Mouse (Mus musculus) midbrain, embryonic 10.5 days (tissue): ENCODE results near the gene Ctdsp1. TPM values are rescaled to one million over a fixed set of nuclear protein-coding genes. Genes with fewer than 3 reads are reported as not detected.

ENCODE experiments used
- DNase-seq: peaks from one replicate; pipeline ENCODE4 v3.0.0-alpha.2; 2017; ENCODE audit warnings: low spot score
- H3K27ac ChIP-seq: fragments of 300-500 bp; sonication (generic); replicated peaks from 2 replicates; pipeline ENCODE4 v1.5.1; 2016; ENCODE audit warnings: mild to moderate bottlenecking
- H3K27me3 ChIP-seq: fragments of 300-500 bp; sonication (generic); 2 replicates; pipeline ENCODE4 v1.6.1; 2016; ENCODE audit warnings: low read depth, mild to moderate bottlenecking; ENCODE audit not compliant: poor library complexity, severe bottlenecking
- H3K36me3 ChIP-seq: fragments of 300-500 bp; sonication (generic); 2 replicates; pipeline ENCODE4 v1.6.1; 2016; ENCODE audit warnings: mild to moderate bottlenecking, moderate library complexity
- H3K4me1 ChIP-seq: fragments of 300-500 bp; sonication (generic); 2 replicates; pipeline ENCODE4 v1.6.1; 2016
- H3K4me3 ChIP-seq: fragments of 300-500 bp; sonication (generic); 2 replicates; pipeline ENCODE4 v1.5.1; 2016; ENCODE audit warnings: mild to moderate bottlenecking, moderate library complexity
- H3K9me3 ChIP-seq: fragments of 300-500 bp; sonication (generic); replicated peaks from 2 replicates; pipeline ENCODE4 v1.6.1; 2016; ENCODE audit warnings: mild to moderate bottlenecking
- WGBS: fragments of 180-500 bp; shearing (Covaris S2); methylation state at CpG from one replicate; pipeline ENCODE4 v1.1.7; 2016; 5-methylcytosine and 5-hydroxymethylcytosine counted together
- microRNA counts: library from miRNA; unstranded; fragments of <30 nt; microRNA quantifications from one replicate; lab custom pipeline; 2017
- microRNA-seq: library from miRNA; unstranded; fragments of <30 nt; microRNA quantifications from one replicate; pipeline ENCODE4, GENCODE M21; 2017
- polyA plus RNA-seq: library from polyadenylated mRNA; unstranded; fragments of >200 nt; fragmentation: Nextera tagmentation; extraction: Ambion mirVana; gene quantifications from 2 replicates; pipeline ENCODE4 v1.2.1, GENCODE M21; 2016

Gene Ctdsp1
- polyA plus RNA-seq, 1 experiment from 2014 or later: 34.4 TPM

- Histone ChIP-seq H3K9me3 (no peaks in the 10 kb centered on the region), H3K27ac (no peak overlapping the region), H3K36me3 (peaks cover 98% of the 10 kb centered on the region), H3K27me3 (no peaks in the 10 kb centered on the region), H3K4me1 (no peaks in the 10 kb centered on the region), H3K4me3 (no peak overlapping the region)
- no peak for DNase-seq
- WGBS: 92% methylated on average over 19 of the region's 19 CpGs
These were observed 48.0 kb downstream of the Ctdsp1 start for GRCm38 (mm10) chr1:74439166-74439876.

- Histone ChIP-seq H3K27ac (no peak overlapping the region), H3K9me3 (no peaks in the 10 kb centered on the region), H3K4me3 (no peak overlapping the region), H3K27me3 (no peaks in the 10 kb centered on the region), H3K36me3 (peaks cover 95% of the 10 kb centered on the region), H3K4me1 (no peaks in the 10 kb centered on the region)
- 91% methylated on average over 2 of the region's 2 CpGs for WGBS
- no peak for DNase-seq
These were observed 53.2 kb downstream of the Ctdsp1 start for GRCm38 (mm10) chr1:74444538-74444937.

MicroRNA genes within 50 kb of the gene (microRNA counts, 519-probe panel; counts per million panel counts)
- 2,076 counts per million, percentile 4 among the panel's probes with 10 or more counts for microRNA mmu-miR-26b (lab: Ali Mortazavi, UCI)

Small RNA genes within 50 kb of the gene (microRNA-seq; reads per million reads assigned to microRNA genes)
- 31,304 reads per million, percentile 99 among the genes with 10 or more reads in this experiment for gene Mir26b

Other genes starting within 250 kb of the Ctdsp1 start
- gene Cxcr2, start 237.5 kb upstream of the Ctdsp1 start, polyA plus RNA-seq: 0.07 TPM in 1 of 2 replicates, not detected in the other
- not detected in 2 replicates for gene Cxcr1, start 196.9 kb upstream of the Ctdsp1 start, polyA plus RNA-seq
- gene Arpc2, start 155.4 kb upstream of the Ctdsp1 start, polyA plus RNA-seq: 353 and 368 TPM in 2 replicates
- gene Gpbar1, start 113.0 kb upstream of the Ctdsp1 start, polyA plus RNA-seq: 0.25 TPM in 2 replicates
- gene Aamp, start 106.8 kb upstream of the Ctdsp1 start, polyA plus RNA-seq: 241 and 246 TPM in 2 replicates
- gene Pnkd, start 106.6 kb upstream of the Ctdsp1 start, polyA plus RNA-seq: 99.5 and 107 TPM in 2 replicates
- gene Tmbim1, start 85.9 kb upstream of the Ctdsp1 start, polyA plus RNA-seq: 8.6 TPM in 2 replicates
- gene Catip, start 29.4 kb upstream of the Ctdsp1 start, polyA plus RNA-seq: 0.12 and 0.22 TPM in 2 replicates
- gene Slc11a1, start 16.3 kb upstream of the Ctdsp1 start, polyA plus RNA-seq: 1.4 and 2.2 TPM in 2 replicates
- gene Vil1, start 17.9 kb downstream of the Ctdsp1 start, polyA plus RNA-seq: 0.15 and 0.25 TPM in 2 replicates
- gene Cnot9, start 114.5 kb downstream of the Ctdsp1 start, polyA plus RNA-seq: 103 and 104 TPM in 2 replicates
- 2.0 and 2.8 TPM in 2 replicates for gene Plcd4, start 151.4 kb downstream of the Ctdsp1 start, polyA plus RNA-seq
- gene Usp37, start 152.8 kb downstream of the Ctdsp1 start, polyA plus RNA-seq: 50.1 and 51.5 TPM in 2 replicates
- 9.3 and 10.0 TPM in 2 replicates for gene Zfp142, start 196.7 kb downstream of the Ctdsp1 start, polyA plus RNA-seq
- gene Bcs1l, start 196.8 kb downstream of the Ctdsp1 start, polyA plus RNA-seq: 18.9 and 20.2 TPM in 2 replicates
- gene Rnf25, start 209.9 kb downstream of the Ctdsp1 start, polyA plus RNA-seq: 33.7 and 37.8 TPM in 2 replicates
- gene Stk36, start 209.9 kb downstream of the Ctdsp1 start, polyA plus RNA-seq: 13.8 and 17.3 TPM in 2 replicates